Mouse (Mus musculus): ENCODE data around the gene Fgfr2.
A peak's percentile ranks its signal among the peaks of the same experiment; 100 is the strongest.

Fgfr2 gene

DNA sequence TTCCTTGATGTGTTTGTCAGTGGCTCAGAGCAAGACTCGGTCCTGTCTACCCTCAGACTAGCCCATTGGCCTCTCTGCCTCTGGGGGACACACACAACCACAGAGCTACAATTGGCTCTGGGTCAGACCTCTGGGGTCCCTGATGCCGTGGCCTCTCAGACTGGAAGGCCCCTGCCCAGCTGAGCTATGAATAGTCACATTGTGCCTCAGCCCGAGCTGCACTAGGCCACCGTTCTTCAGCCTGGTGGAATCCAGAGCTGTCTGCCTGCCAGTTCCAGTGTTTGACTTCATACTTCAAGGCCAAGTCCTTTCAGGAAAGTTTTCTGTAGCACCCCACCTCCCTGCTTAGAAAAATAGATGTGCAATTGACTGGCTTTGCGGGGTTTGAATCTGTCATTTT is 434.4 kb downstream of the Fgfr2 start:
- DNase-seq (ENCODE audit: low spot score) = no peak

DNA sequence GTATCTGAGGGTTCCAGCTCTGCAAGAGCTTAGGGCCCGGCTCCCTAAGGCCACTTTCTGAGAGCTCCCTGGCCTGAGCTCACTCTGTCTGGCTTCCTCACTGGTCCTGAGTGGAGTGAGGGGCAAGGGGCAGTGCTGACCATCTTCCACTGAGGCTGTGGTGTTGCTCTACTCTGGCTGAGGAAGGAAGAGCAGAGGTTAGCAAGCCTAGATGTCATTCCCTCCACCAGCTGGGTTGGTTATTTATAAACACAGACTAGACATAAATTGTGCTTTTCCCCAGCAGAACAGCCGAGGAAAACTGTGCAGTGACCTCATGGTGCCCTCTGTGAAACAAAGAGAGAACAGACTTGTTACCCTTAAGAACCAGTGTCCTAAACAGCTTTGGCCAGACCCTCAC is 435.3 kb downstream of the Fgfr2 start:
- DNase-seq (ENCODE audit: low spot score) = no peak

DNA sequence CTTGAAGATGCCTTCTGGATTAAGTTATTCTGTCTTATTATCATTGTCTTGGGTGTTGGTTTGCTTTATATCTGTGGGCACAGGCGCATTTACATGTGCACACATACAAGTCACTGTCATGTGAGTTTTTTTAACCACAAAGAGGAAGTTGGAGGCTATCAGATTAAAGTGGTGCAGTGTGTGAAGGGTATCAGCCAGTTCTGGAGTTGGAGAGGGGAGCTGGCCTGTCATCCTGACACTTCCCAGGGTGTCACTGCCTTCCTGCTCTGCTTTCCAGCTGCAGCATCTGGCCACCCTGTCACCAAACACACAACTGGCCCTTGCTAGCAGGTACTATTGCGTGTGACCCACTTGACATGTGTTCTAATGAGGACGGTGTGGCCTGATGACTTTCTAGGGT is 436.6 kb downstream of the Fgfr2 start:
- DNase-seq (ENCODE audit: low spot score) = no peak

DNA sequence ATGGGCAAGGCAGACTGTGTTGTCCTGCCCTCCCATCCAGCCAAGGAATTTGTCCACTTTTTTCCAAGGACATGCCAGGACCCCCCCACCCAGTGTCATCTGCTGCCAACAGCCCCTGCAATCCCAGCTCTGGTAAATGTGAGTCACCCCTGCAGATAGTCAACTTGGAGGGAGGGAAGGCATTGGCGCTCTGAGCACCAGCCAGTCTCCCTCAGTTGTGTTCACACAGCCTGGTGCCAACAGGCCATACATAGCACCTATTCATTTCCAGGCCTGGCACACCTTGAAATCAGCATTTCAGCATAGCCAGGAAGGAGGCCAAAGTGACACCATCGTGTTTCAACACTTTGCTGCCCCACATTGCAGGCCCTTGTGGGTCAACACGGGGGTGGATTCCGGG is 439.2 kb downstream of the Fgfr2 start:
- no peak for DNase-seq (ENCODE audit: low spot score)

DNA sequence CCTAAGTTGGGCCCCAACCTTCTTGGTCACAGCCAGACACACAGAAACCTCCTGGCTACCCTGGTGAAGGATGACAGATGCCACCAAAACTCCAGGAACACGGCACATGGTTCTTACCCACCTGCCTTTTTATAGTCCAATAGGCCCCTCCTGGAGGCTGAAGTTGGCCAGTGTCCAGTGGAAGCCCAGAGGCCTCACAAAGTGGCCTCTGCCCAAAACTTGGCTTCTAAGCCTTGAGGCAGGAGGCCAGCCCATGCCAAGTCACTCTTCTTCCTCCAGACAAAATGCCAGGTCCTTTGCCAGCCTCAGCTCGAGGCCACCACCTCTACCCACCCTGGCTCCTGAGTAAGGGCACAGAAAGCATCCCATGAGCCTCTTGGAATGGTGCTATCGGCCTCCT is 440.2 kb downstream of the Fgfr2 start:
- no peak for DNase-seq (ENCODE audit: low spot score)

DNA sequence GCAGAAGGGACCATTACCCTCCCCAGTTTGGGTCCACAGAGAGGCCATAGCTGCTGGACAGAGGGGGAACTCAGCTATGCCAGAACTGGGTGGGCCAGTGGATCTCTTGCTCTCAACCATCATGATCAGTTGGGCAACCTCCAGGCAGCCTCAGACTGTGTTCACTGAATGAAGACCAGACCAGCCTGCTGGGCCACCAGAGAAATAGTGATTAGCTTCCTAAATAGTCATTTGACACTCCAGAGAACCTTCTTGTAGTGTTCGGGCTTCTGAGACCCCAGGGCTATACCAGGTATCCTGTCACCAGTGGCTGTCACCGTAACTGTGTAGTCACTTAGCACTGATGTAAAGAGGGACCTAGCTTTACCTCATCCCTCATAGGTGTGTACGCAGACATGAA is 440.8 kb downstream of the Fgfr2 start:
- DNase-seq (ENCODE audit: low spot score) = no peak

DNA sequence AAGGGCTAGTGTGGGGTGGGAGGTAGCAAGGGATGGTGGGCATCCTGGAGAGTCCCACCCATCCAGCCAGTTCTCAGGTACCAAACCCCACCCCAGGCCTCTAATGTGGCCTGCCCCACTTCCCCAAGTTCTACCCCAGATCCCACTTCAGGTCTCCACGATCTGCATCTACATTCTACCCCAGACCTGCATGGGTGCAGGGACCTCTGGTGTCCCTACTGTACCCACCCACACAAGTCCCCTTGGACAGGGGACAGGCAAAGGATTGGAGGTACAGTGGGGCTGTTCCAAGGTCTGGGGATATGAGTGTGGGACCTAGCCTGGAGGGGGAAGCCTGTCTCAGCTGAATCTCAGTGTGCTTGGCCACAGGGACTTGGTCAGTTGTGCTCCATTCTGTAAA is 441.3 kb downstream of the Fgfr2 start:
- DNase-seq (ENCODE audit: low spot score) = no peak

DNA sequence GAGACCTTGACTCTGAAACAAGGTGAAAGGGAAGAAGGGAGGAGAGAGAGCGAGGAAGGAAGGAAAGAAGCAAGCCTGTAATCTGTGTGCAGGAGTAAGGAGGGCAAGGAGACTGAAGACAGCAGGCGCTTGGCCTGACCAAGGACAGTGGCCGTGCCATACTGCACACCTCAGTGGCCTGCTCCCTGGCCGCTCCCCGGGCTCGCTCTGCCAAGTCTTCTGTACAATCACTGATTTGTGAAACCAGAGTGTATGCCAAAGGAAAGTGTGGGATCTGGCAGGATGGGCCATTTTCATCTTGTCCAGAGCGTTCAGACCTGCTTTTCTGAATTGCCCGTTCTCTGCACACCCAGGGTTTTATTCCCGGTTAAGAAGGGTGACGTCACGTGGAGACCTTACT is 441.9 kb downstream of the Fgfr2 start:
- DNase-seq (ENCODE audit: low spot score) = no peak

DNA sequence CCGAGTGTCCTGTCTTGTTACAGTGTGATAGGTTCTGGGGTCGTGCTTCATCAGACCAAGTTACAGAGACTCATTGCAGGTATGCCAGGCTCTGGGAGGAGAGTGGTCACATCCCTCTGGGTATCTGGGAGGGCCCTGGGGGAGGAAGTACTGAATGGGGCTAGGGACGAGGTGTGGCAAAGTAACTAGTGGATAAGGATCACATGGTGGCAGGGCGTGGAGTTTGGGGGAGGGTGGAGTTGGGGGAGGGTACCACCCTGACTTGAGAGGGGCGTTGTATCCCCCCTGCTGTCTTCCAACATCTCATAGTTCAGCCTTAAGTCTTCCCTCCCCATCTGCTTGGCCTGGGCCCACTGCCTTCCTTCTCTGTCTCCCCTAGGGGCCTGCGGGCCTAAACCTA is 443.6 kb downstream of the Fgfr2 start:
- no peak for DNase-seq (ENCODE audit: low spot score)

DNA sequence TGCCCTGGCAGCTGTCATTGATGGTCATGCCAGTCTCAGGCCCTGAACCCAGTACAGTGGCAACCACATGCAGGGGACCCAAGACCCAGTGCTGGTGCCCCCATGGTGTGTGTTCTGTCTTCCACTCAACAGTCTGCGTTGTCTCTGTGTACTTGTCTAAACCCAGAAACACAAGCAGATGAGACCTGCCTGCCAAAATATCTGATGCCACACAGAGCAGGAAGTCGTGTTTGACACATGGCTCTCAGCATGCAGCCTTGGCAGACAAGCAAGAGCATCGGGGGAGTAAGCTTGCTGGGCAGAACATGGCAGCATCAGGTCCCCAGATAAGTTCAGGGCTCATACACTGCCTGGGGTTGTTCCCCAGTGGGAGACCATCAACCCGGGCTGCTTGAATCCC is 444.0 kb downstream of the Fgfr2 start:
- DNase-seq (ENCODE audit: low spot score) = no peak

DNA sequence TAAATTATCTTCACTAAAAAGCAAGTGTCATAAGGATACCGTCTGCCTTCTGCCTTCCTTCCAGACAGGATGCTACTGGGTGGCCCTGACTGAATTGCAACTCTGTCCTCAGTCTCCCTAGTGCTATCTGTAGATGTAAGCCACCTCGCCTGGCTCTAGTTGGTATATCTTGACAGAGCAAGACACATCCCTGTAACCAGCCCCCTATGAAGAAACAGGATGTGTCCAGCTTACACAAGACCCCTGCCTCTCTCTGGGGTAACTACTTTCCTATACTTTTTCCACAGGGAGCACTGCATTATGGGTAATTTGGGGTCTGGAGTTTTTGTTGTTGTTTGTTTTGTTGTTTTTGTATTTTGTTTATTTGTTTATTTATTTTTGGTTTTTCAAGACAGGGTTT is 447.2 kb downstream of the Fgfr2 start:
- no peak for DNase-seq (ENCODE audit: low spot score)

DNA sequence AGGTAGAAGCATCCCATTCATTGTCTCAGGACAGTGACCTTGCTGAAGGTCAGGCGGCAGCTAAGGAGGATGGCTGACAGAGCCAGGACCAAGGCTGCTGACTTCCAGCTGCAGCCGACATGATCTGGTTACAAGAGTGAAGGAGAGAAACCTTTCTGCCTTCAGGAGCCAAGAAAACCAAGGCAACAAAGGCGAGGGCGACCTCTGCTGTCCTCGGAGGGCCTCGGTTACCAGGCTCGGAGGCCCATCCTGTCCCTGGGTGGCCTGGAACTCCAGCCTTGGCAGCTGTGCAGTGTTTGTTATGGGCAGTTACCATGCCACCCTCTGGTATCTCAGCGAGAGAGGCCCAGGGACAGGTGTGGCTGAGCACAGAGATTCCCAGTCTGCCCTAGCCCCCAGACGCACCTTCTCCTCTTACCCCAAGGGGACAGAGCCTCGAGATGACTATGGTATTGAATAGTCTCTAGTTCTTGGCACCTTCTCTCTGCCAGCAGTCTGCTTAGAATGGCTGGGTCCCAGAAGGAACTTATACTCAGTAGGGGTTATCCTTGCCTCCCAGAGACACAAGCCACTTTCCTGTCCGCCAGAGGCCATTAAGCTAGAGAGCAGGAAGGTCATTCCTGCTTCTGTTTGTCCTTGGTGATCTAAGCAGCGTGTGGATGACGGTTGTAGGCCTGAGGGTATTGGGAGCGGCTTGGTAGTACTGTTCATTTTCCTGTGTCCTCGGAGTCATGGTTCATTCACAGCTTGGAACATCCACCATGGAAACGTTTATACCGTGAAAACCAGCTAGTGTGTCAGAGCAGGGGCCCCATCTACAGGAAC is 449.0 kb downstream of the Fgfr2 start:
- peak; percentile 89 for DNase-seq (ENCODE audit: low spot score)

DNA sequence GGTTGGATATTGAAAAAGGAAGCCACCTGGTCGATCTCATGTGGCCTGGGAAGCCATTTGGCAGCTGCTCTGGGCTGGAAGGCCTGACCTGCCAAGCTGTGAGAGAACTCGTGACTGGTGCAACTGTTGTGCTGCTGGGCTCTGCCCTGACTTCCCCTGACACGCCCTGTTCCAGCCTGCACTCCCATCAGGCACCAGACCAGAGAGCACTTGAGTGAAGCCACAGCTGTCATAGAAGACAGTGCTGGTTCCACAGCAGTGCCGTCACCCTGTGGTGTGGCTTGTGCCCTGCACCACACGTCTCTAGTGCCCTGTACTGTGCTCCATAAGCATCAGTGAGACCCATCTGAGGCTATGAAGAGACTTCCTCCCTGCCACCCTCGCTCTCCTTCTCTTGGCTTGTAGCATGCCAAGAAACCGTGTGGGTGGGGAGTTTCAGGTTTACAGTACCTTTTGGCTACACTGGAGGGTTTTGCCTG is 450.6 kb downstream of the Fgfr2 start:
- peak; percentile 86 for DNase-seq (ENCODE audit: low spot score)

DNA sequence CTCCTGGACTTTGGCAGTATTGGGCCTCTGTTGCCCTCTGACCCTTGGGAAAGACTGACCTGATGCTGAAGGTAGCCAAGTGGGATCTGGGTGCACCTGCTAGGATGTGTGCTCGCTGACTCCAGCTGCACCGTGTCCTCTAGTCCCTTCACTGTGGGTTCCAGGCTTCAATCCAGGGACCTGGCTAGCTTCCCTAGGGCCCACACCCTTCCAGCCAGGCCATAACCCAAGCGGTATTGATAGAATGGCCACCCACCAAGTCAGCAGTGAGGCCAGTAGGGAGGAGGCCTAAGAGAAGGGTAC is 452.3 kb downstream of the Fgfr2 start:
- peak; percentile 76 for DNase-seq (ENCODE audit: low spot score)

DNA sequence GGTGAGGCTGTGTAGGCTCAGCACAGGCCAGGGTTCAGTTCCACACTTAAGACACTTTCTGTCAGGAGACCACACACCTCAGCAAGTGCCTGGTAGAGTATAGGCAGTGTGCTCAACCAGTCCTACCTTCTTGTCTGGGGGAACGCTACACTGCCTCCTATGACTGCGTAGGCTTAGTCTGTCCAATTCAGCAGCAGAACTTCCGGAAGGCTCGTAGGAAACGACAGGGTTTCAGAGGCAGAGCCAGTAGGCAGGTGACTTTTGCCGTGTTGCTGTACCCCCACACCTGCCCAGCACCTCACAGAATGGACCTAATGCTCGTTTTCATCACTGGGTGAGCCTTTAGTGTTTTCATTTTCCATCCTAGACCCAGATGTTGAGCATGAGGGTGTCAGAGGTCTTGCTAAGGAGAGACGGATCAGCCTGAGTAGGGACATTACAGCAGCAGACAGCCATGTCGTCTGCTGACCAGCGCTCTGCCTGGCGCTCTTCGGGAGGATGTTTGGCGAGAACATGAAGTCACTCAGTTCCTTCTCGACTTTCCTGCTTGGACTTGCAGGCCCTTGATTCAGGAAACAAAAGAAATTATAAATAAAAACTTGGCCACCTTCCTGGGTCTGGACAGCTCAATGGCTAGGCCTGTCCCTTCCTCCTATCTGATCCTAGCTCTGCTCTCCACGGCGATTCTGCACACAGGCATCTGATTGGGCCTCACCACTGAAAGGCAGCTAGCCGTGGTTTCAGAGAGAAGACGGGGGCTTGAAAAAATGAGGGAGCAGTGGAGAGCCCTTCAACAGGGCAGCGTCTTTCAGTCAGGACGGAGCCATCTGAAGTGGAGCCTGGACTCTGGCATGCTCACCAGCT is 452.9 kb downstream of the Fgfr2 start:
- DNase-seq (ENCODE audit: low spot score) = peak; percentile 88

DNA sequence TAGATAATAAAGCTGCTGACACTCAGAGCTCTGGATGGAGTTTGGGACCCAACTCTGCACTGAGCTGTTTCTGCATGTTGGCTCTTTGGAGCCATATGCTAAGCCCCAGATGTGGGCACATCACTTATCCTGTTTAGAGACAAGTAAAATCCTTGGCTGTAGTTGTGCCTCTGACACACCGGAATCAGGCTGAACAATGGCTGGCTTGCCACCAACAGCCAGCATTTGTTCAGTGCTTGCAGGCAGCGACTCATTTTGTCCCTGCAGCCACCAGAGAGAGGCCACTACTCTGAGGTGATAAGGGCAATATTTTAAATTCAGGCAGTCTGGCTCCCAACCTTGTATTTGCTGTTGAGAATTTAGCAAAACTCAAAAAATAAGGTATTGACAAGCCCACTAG is 454.5 kb downstream of the Fgfr2 start:
- peak; percentile 81 for DNase-seq (ENCODE audit: low spot score)

DNA sequence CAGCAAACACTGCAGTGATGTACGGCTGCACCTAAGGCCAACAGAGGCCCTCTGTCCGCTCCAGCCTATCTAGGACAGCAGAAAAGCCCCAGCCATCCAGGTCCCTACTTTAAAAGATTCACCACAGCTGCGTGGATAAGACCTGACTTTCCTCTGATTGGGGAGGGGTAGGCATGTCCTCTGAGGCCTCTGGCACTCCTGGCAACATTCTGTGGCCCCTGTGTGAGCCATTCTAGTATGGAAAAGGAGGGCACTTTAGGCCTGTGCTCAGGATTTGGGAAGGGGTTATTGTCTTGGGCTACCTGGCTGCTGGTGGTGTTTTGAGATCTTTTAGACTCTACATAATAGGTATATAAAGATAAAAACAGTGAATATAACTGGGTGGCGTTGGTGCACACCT is 456.6 kb downstream of the Fgfr2 start:
- no peak for DNase-seq (ENCODE audit: low spot score)

DNA sequence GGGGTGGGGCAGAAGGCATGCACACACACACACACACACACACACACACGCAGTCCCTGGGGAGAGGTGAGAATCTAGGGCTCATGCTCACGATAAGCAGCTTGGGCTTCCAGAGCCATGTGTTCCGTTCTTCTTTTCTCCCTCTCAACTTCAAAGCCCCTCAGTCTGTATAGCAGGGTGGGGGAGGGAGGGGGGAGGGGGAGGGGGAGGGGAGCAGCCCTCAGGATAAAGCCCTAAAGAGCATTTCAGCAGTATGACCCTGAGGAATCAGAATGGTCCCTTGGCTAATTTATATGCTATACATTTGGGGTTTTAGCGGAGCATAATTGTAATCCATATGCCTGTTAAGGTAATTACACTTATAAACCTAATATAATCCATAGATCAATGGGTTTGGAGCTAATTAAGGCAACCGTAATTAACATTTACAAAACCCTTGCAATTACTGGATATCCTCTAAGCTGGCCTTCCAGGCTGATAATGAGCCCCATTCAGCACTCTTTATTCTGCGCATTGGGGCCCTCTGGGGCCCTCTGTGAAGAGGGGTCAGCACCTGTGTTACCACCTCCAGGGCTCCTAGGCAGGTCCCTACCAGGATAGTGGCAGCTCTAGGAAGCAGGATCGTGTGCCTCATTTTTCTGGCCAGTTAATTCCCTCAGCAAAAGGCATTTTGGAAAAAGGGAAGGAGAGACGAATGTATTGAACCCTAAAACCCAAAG is 457.3 kb downstream of the Fgfr2 start:
- DNase-seq (ENCODE audit: low spot score) = no peak

DNA sequence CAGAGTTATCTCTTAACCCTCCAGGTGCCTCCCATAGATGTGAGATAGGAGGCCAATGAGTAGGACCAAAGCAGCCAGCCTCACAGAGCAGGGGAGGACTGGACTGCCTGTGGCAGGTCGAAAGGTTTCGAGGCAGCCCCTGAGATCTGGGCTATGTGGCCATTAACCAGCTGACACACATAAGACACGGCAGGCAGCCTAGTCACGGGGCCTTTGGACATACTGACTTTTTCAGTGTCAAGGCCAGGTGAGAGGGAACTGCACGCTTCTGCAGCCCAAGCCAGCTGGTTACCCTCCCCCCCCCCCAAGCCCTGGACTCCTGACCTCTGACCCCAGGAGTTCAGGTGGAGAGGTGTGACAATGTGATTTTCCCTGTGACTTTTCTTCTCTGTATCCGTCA is 458.3 kb downstream of the Fgfr2 start:
- DNase-seq (ENCODE audit: low spot score) = no peak

DNA sequence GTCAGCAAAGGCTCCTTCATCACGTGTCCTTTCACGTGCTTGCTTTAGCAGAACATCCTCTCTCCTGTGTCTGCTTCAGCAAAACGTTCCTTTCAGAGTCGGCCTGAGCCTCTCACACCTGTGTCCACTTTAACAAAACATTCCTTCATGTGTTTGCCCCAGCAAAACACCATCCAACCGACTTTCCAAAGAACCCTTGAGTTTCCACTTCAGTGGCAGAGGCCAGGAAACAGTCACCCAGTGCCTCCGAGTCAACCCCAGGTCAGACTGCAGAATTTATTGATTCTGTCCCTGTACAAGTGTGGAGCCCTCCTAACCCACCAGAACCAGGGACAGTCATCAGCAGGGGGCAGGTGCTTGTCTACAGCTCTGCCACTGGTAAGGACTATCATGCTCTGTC is 460.3 kb downstream of the Fgfr2 start:
- peak; percentile 81 for DNase-seq (ENCODE audit: low spot score)

DNA sequence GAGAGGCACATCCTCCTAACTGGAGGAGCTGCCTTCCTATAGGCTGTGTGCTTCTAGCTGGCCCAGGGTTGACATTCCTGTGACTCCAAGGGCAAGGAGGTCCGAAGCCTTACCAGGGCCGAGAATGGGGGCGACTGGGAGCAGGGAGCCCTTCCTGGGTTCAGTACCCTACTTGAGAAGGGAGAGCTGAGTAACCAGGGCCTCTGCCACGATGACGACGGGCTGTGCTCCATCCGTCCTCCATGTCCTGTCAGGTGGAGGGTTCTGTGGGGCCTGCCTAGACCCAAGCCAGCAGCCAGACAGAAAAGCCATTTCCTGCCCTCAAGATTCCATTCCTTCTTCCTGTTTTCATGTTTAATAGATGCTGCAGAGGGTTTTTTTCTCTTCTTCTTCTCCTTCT is 463.5 kb downstream of the Fgfr2 start:
- DNase-seq (ENCODE audit: low spot score) = no peak

DNA sequence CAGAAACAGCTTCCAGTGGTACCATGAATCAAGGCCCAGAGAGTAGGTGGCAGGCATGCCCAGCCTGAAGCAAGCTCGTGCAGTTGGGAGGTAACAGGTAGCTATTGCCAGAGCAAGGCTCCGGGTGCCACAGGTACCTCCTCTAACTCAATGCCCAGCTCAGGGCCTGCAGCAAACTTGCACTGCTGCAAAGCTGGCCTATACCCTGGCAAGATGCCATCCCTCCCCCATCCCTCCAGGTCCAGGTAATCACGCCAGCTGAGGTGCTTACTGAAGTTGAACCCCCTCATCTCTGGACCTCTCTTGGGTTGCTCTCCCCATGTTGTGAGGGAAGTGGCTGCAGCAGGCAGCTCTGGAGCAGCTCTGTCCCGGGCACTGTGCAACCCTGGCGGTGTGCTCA is 464.5 kb downstream of the Fgfr2 start:
- DNase-seq (ENCODE audit: low spot score) = no peak

DNA sequence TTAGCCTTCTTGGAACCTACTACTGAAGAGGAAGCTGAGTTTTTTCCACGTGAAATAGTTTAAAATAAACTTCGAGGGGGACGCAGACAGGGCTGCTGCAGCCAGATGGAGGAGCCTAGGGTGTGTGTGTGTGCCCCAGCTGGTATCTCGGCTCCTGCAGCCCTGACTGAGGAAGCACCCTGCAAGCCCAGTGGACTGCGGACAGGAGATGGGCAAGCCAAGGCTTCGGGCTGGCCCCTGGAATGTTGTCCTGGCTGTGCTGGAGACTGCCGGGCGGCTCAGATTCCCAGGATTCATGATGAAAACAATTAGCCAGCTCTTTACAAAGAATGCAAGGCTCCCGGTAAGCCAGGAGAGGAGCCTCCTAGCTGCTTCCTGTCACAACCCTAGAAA is 465.1 kb downstream of the Fgfr2 start:
- no peak for DNase-seq (ENCODE audit: low spot score)

All from lung, postnatal 25 days (tissue).